Mouse (Mus musculus) lung, postnatal 36 days (tissue): Measurements from ENCODE around the gene Kat8.
"Not testable (repeated sequence)": the region's sequence is repeated elsewhere in the genome, so short reads cannot be mapped to it uniquely, and the experiment has no call there.

Experiments
- DNase-seq: peaks from one replicate; pipeline ENCODE4 v3.0.0; 2022; ENCODE audit warnings: mixed read lengths

Gene Kat8

DNA sequence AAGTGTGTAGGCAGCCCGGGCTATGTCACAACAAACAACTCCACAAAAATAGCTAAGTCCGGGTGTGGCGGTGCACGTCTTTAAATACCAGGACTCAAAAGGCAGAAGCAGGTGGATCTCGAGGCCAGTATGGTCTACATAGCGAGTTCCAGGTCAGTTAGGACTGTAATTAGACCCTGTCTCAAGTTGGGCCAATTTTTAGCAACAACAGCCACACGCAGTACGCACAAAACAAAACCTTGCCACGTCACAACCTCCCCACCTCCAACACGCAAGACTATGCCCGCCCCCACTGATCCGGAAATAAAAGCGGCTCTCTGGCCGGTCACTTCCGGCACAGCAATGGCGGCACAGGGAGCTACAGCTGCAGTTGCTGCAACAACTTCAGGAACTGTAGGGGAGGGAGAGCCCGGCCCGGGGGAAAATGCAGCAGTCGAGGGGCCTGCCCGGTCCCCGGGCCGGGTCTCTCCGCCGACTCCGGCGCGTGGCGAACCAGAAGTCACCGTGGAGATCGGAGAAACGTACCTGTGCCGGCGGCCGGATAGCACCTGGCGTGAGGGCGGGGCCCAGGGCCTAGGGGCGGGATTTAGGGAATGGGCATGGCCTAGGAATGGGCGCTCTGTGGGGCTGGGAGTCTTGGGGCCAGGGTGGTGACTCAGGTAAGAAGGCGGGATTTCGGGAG is at the start of gene Kat8:
Gene Kat8 (plus strand): TSS at position 327 of the 682 bp plus-strand sequence.
- DNase-seq = peak; percentile 95

GRCm38 (mm10) chr7:127866434-127866833 is 45.9 kb upstream of the Kat8 start:
- no peak for DNase-seq

- no peak for DNase-seq
Measured at GRCm38 (mm10) chr7:127867641-127868040, 44.7 kb upstream of the Kat8 start.

DNA sequence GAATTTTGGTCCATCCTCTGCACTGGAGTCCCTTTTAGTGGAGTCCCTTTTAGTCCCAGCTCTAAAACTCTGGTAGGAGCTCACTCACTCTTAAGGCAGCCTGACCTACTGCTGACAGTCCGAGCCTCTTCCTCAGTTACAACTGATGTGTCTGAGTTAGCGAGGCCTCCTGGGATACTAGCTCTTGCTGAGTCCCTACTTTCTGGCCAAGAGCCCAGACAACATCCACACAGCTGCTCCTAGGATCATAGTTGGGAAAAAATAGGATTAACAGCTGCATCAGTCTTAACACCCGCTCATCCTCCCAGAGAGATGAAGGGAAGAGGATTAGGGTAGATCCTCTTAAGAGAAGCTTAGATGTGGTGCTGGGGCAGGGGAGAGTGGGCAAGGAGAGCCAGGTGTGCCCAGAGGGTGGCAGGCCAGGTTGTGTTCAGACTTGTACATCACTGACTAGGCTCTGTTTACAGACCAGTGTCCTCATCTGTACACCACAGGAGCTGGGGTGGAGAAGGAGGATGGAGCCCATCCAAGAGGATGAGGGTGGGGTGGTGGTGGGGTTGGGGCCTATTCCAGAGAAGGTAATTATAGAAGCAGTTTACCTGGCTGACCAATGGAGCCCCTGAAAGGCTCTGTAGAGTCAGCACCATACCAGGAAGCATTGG is 43.0 kb upstream of the Kat8 start:
- no peak for DNase-seq

GRCm38 (mm10) chr7:127870136-127870821 is 42.0 kb upstream of the Kat8 start:
- DNase-seq = no peak

DNA sequence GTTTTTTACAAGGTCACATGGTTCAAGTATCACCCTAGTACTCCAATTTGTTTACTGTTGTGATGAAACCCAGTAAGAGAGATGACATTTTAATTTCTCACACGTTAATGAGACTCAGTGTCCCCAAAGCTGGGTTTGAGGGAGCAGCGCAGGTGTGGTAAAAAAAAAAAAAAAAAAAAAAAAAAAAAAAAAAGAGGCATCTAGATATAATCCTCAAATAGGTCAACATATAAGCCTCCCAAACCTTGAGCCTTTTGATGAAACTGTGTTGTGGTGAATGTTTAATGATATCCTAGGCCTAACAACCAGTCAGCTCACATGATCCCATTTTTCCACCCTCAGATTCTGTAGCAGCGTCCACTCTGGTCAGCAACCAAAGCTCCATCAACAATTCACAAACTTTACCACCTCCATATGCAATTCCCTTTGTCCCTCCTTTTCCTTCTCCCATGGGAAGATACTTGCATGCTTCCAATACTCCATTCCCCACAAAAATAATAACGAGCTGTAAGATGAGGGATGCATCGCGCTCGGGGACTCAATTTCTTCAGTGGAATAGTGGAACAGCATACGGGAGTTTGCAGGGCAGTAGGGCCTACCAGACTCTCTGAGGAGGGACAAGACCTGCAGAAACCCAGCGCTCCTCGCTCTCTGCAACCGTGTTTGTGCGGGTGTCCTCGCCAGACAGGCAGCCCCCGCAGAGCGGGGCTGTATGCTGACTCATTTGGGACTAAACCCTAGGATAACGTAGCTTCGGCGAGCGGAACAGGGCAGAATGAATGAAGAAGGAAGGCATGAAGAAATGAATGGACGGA is 37.3 kb upstream of the Kat8 start:
- DNase-seq = no peak

DNA sequence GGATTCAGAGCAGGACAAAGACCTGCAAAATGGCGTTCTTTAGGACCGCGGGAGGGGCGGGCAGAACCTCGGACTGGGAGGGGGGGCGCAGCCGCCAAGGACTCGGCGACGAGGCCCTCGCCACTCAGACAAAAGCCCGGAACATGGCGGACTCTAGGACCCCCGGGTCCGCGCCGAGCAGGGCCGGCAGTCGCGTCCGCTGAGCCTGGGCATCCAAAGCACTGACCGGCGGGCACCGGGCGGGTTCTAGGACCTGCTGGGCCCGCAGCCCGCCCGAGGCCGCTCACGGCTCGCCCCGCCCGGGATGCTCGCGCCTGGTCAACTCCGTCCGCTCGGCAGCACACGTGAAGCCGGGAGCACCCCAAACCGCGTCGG is 36.7 kb upstream of the Kat8 start:
- DNase-seq = peak; percentile 94

DNA sequence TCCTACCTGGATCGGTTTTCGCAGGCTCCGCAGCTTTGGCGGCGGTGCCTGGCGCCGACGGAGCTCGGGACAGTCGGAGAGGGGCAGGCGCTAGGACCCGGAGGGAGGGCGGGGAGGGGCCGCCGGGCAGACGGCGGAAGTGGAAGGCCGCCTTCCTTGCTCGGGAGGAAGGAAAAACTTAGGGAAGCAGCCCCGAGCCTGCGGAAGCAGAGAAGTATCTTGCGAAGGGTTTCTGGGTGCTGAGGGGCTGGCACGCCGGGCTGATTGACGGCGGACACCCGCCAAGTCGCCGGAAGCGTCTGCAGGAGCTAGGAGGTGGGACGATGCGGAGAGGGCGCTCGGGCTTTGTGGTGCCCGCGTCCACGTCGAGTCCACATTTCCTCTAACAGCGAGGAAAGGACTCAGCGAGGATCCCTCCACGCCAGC is 36.3 kb upstream of the Kat8 start, which contains the start of gene Zfp646:
Gene Zfp646 (plus strand): TSS at position 181 of the 426 bp plus-strand sequence.
- peak; percentile 73 for DNase-seq

DNA sequence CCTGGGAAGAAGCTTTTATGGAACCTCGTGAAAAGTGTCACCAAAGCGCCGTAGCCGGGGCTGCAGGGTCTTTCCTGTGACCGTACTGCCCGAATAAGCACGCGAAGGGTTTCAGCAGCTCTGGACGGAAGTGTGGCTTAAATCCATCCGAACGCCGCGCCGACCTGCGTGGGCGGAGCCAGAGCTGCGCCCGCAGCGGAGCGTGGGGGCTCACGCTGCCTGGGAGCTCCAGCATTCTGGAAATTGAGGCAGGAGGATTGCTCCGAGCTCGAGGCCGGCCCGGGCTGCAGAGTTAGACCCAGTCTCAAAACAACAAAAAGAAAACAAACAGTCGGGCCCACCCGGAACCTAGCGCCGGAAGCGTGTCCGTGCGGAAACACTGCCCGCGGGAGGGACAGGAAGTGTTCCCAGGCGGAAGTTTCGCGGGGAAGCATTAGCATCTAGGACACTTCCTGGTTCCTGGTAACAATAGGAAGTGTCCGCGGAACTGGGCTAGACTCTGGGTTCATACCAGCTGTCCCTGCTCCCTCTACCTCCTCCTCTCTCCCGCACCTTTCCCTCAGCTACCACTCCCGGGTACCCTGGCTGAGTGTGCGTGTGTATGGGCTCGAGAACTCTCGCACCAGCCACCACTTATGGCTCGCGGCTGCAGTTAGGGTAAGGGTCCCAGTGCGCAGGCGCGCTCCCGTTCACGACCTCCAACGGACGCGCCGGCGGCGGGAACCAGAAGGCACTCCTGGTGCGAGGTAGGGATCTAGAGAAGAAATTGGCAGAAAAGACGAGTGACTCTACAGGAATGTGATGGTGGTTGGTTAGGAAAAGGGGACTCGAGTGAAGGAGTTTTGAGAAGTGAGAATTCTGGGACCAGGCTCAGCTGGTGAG is 35.6 kb upstream of the Kat8 start, which contains the start of gene Zfp668:
Gene Zfp668 (minus strand): TSS at position 362 of the 882 bp plus-strand sequence.
- peak; percentile 96 for DNase-seq

DNA sequence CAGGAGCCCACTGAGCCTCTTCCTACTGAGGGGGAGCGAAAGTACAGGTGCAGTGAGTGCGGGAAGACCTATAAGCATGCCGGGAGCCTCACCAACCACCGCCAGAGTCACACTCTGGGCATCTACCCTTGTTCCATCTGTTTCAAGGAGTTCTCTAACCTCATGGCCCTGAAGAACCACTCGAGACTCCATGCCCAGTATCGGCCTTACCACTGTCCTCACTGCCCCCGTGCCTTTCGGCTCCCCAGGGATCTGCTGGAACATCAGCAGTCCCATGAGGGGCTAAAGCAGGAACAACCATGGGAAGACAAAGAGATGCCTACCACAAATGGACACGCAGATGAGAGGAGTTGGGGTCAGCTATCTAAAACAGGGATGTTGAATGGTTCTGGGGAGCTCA is 33.0 kb upstream of the Kat8 start:
- DNase-seq = no peak

DNA sequence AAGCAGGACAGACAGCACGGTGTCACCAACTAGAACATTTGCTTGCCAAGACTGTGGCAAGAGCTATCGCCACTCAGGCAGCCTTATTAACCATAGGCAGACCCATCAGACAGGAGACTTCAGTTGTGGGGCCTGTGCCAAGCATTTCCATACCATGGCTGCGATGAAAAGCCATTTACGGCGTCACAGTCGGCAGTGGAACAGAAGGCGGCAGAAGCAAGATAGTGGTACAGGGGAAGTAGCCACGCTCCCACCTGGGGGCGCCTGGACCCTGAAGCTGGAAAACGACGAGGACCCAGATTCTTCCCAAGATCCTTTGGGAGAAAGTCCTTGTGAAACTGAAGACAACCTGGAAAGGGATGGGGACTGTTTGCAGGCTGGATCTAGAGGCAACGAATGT is 31.9 kb upstream of the Kat8 start:
- no peak for DNase-seq

- peak; percentile 82 for DNase-seq
Measured at GRCm38 (mm10) chr7:127885951-127886350, 26.4 kb upstream of the Kat8 start.

GRCm38 (mm10) chr7:127886551-127886950 is 25.8 kb upstream of the Kat8 start:
- no peak for DNase-seq

DNA sequence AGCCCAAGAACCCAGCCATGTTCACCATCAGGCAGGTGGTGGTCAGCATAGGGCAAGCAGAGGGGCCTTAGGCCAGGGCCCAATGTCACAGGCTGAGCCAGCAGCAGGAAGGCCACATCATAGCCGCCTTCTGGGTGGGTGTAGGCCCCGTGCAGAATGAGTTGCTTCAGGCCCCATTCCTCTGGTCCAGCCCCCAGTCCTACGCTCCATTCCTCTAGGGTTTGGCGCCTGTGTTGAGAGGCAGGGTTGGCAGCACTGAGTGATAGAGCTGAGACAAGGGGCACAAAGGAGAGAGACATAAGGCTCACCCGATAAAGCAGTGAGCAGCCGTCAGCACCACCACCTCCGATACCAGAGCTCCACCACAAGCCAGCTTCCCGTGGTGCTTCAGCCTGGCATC is 25.1 kb upstream of the Kat8 start:
- DNase-seq = no peak

DNA sequence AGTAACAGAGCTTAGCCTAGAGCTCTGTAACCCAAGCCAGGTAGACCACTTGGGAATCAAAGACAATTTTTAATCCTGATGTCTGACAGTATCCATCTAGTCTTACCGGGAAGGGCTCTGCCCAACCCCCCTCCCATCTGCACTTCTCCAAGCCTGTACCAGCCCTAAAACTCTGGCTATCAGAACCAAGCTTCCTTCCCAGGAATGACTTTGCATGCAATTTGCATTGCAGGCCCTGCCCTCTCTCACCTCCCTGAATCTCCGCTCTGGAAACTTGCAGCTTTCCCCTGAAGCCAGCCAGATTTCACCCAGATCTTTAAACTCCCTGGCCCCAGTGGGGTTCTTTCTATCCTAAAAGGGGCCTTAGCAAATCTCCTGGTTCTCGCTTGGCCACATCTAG is 24.5 kb upstream of the Kat8 start:
- no peak for DNase-seq

DNA sequence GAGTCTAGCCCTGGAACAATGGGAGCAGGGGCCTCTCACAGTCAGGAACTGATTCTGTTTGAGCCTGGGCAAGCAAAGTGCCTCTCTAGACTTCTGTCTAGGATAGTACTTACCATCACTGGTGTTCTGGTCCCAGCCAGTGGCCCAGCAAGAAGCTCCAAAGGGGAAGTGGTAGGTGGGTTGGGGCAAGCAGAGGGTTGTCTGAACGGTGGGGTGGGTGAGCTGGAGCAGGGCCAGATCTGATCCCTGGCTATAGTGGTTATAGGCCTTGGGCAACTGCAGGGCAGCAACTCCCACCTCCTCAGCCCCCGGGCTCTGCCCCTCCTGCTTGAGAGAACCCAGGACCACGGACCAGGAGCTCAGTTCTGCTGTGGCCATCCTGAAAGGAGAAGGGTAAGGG is 23.5 kb upstream of the Kat8 start:
- DNase-seq = no peak

DNA sequence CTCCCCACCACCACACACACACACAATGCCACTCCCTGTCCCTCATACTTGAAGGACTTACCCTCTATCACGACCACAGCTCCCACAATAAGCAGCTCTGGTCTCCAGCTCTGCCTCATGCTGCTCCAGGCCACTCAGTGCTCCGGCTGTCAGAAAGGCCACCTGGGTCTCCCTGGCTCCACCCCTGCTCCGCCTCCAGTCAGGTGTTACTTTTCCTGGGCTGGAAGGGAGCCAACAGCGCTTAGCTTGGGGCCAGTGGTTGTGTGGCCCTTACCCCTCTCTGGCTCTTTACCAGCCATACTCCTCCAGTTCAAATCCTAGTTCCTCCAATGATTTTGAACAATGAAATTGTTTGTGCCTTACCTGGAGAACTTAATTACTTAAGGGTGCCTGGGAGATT is 21.5 kb upstream of the Kat8 start, which contains the start of gene Prss53:
Gene Prss53 (minus strand): TSS at position 173 of the 400 bp plus-strand sequence.
- peak; percentile 62 for DNase-seq

GRCm38 (mm10) chr7:127894480-127894879 is 17.8 kb upstream of the Kat8 start:
- DNase-seq = peak; percentile 50

- DNase-seq = peak; percentile 99
Measured at GRCm38 (mm10) chr7:127895442-127895841, 16.9 kb upstream of the Kat8 start, which contains the start of the genes Gm21974 and Vkorc1. Gene Gm21974 (minus strand): TSS chr7:127895454. Gene Vkorc1 (minus strand): TSS chr7:127895617.

- DNase-seq = not testable (repeated sequence)
Measured at GRCm38 (mm10) chr7:127895891-127896290, 16.4 kb upstream of the Kat8 start.

DNA sequence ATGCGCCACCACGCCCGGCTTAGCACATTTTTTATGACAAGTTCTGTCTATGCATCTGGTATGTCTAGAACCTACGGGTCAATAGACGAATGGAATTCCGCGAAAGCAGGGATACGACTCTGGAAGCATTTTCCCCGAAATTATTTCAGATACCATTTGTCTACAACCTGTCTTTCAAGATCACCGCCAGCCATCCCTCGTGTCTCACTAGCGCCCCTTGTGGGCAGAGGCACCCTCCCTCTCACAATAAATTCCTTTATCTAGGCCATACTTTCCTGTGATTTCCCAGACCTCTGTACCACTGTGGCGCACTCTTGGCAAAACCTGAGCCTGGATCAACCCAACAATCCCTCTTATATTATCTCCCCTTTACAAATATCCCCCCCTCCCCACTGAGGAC is 15.9 kb upstream of the Kat8 start:
- DNase-seq = peak; percentile 79

DNA sequence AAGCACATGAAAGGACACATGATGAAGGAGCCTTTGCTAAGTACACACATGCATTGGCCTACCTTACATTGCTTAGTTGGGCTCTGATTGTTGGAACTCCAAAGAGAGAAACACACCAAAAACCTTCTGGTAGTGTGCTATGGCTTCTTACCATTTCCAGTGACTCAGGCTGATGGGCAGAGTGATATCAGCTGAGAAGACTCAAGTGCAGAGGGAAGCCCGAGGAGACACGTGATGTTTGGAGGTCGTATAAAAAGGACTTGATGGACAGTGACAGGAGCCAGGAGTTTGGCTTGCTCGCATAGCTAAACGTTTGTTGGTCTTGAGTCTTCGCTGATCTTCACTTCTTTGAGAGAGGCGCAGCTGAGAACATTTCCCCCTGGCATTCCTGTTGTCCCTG is 14.8 kb upstream of the Kat8 start:
- no peak for DNase-seq
